Mouse (Mus musculus) MEL (cell line): ENCODE results near the gene Eif2b5. TPM values are rescaled to one million over a fixed set of nuclear protein-coding genes. Genes with fewer than 3 reads are reported as not detected.
A peak's percentile ranks its signal among the peaks of the same experiment; 100 is the strongest.

ENCODE experiments used
- DNase-seq: peaks from one replicate; pipeline ENCODE4 v3.0.0; 2011; ENCODE audit warnings: low read depth, low spot score
- H3K27ac ChIP-seq: 2 replicates; pipeline ENCODE4 v1.5.1; 2012; ENCODE audit warnings: low read depth, mild to moderate bottlenecking, control low read depth, low read length, moderate library complexity; ENCODE audit not compliant: control insufficient read depth
- H3K27me3 ChIP-seq, 2 experiments: fragments of 150-350 bp in 1 of 2; sonication (generic) in 1 of 2; 2 replicates each; pipeline ENCODE4 v1.6.1; 2012; ENCODE audit warnings: low read length in 2 of 2, mild to moderate bottlenecking in 2 of 2, improper control_type of control experiment in 1 of 2, moderate library complexity in 1 of 2; ENCODE audit not compliant: insufficient read depth in 2 of 2, control insufficient read depth in 1 of 2
- H3K36me3 ChIP-seq, 2 experiments: 2 replicates each; pipeline ENCODE4 v1.6.1; 2012 to 2014; ENCODE audit warnings: low read length in 2 of 2, improper control_type of control experiment in 1 of 2, inconsistent platforms in 1 of 2, mild to moderate bottlenecking in 1 of 2; ENCODE audit not compliant: insufficient read depth in 2 of 2, control insufficient read depth in 1 of 2
- H3K4me1 ChIP-seq, 2 experiments: fragments of 150-350 bp in 1 of 2; sonication (generic) in 1 of 2; 2 replicates each; pipeline ENCODE4 v1.6.1; 2012; ENCODE audit warnings: low read length in 2 of 2, improper control_type of control experiment in 1 of 2, mild to moderate bottlenecking in 1 of 2; ENCODE audit not compliant: insufficient read depth in 2 of 2, control insufficient read depth in 1 of 2
- H3K4me3 ChIP-seq, 2 experiments: fragments of 150-350 bp in 1 of 2; sonication (generic) in 1 of 2; 2 replicates each; pipeline ENCODE4 v1.5.1; 2012; ENCODE audit warnings: low read depth in 2 of 2, low read length in 2 of 2, mild to moderate bottlenecking in 2 of 2, moderate library complexity in 2 of 2, control low read depth in 1 of 2, improper control_type of control experiment in 1 of 2; ENCODE audit not compliant: control insufficient read depth in 1 of 2, insufficient read depth in 1 of 2
- H3K79me2 ChIP-seq: 2 replicates; pipeline ENCODE4 v1.6.1; 2012; ENCODE audit warnings: mild to moderate bottlenecking, low read length, moderate library complexity; ENCODE audit not compliant: control insufficient read depth, poor library complexity, insufficient read depth
- H3K9ac ChIP-seq: 2 replicates; pipeline ENCODE4 v1.6.1; 2012; ENCODE audit warnings: low read depth, mild to moderate bottlenecking, control low read depth, low read length, moderate library complexity; ENCODE audit not compliant: control insufficient read depth, poor library complexity, severe bottlenecking
- H3K9me3 ChIP-seq: fragments of 150-350 bp; sonication (generic); replicated peaks from 2 replicates; pipeline ENCODE4 v1.6.1; 2012; ENCODE audit warnings: mild to moderate bottlenecking, low read length, improper control_type of control experiment, moderate library complexity; ENCODE audit not compliant: insufficient read depth
- E2F4 ChIP-seq: IDR thresholded peaks from 2 replicates; pipeline ENCODE4 v1.6.1; 2011; ENCODE audit warnings: low read depth, low read length, improper control_type of control experiment, borderline replicate concordance
- ETS1 ChIP-seq: IDR thresholded peaks from 2 replicates; pipeline ENCODE4 v1.6.1; 2012; ENCODE audit warnings: low read depth, mild to moderate bottlenecking, inconsistent platforms, low read length, improper control_type of control experiment, moderate library complexity
- JUND ChIP-seq: IDR thresholded peaks from 2 replicates; pipeline ENCODE4 v1.6.1; 2011; ENCODE audit warnings: low read depth, mild to moderate bottlenecking, improper control_type of control experiment, low read length
- KAT2A ChIP-seq: conservative IDR thresholded peaks from 2 replicates; pipeline ENCODE4 v1.6.1; 2012; ENCODE audit warnings: low read depth, low read length, improper control_type of control experiment, inconsistent platforms
- RCOR1 ChIP-seq: IDR thresholded peaks from 2 replicates; pipeline ENCODE4 v1.6.1; 2012; ENCODE audit warnings: low read depth, mild to moderate bottlenecking, inconsistent platforms, low read length, improper control_type of control experiment
- SMC3 ChIP-seq: IDR thresholded peaks from 2 replicates; pipeline ENCODE4 v1.6.1; 2011; ENCODE audit warnings: low read depth, low read length, improper control_type of control experiment
- TBP ChIP-seq: IDR thresholded peaks from 2 replicates; pipeline ENCODE4 v1.8.0; 2011; ENCODE audit warnings: low read depth, low read length, improper control_type of control experiment
- TCF12 ChIP-seq: IDR thresholded peaks from 2 replicates; pipeline ENCODE4 v1.6.1; 2014; ENCODE audit warnings: low read depth, mild to moderate bottlenecking, inconsistent platforms, low read length, improper control_type of control experiment, moderate library complexity
- ZMIZ1 ChIP-seq: IDR thresholded peaks from 2 replicates; pipeline ENCODE4 v1.6.1; 2012; ENCODE audit warnings: low read depth, mild to moderate bottlenecking, inconsistent platforms, low read length, improper control_type of control experiment, moderate library complexity
- ZNF384 ChIP-seq: IDR thresholded peaks from 2 replicates; pipeline ENCODE4 v1.6.1; 2012; ENCODE audit warnings: low read depth, mild to moderate bottlenecking, inconsistent platforms, low read length, improper control_type of control experiment
- polyA plus RNA-seq, 2 experiments: library from polyadenylated mRNA; stranded (reverse) in 1 of 2; unstranded in 1 of 2; fragments of >175 nt in 1 of 2; fragments of >200 nt in 1 of 2; gene quantifications; 2 replicates each; pipeline versions ENCODE4 v1.2.1 to v1.2.4; 2012; ENCODE audit warnings: low replicate concordance in 2 of 2, low read depth in 1 of 2; ENCODE audit not compliant: insufficient read length in 2 of 2, insufficient read depth in 1 of 2, missing spikeins in 1 of 2
- total RNA-seq: library from RNA; depleted of rRNA; stranded (reverse); fragments of 300-350 nt; gene quantifications from 2 replicates; pipeline ENCODE4 v1.2.3, GENCODE M21; 2012

The Eif2b5 gene
- total and polyA plus RNA-seq, 3 experiments, result 91.1 to 131 (median 115) TPM

DNA sequence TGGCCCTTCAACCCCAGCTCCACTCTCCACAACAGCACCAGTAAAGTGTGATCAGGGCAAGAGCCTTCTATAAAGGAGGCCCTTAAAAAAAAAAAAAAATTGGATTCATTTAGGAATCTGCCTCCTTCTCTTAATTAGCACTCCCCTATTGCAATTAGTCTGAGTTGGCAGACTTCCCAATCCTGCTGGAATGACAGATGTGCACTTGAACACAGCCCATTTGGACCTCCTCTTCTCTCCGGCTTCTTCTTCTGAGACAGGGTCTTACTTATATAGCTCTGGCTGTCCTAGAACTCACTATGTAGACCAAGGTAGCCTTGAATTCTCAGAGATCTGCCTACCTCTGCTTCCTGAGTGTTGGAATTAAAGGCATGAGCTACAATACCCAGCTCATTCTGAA lies 30.8 kb downstream of the Eif2b5 start:
- no peak for DNase-seq
- no peak for TF ChIP-seq ZMIZ1
- TF ChIP-seq ZNF384, result 0 out of 2 replicates have a peak, but pooled peaks have one; percentile 6
- TF ChIP-seq JUND, result no peak
- H3K4me1 ChIP-seq, result peaks cover 13 to 18% of the 10 kb centered on the region in 2 experiments
- H3K27me3 ChIP-seq, result no peaks in the 10 kb centered on the region
- peak overlapping the region; percentile 77 for H3K27ac ChIP-seq
- peaks cover 2 to 20% of the 10 kb centered on the region in 2 experiments; a peak in 3 of 4 replicates for H3K36me3 ChIP-seq
- peak overlapping the region; percentile 36; the same call in 1 of the 2 replicates for H3K9ac ChIP-seq
- H3K9me3 ChIP-seq, result no peaks in the 10 kb centered on the region
- H3K4me3 ChIP-seq, result peak overlapping the region in 1 of 2 experiments; percentile 0; a peak in 1 of 4 replicates
- no peaks in the 10 kb centered on the region for H3K79me2 ChIP-seq

- H3K9me3 ChIP-seq, result no peaks in the 10 kb centered on the region
- H3K27me3 ChIP-seq, result no peaks in the 10 kb centered on the region
- H3K4me3 ChIP-seq, result no peak overlapping the region
- H3K9ac ChIP-seq, result no peak overlapping the region
- TF ChIP-seq RCOR1 (no peak), E2F4 (no peak), TCF12 (no peak), KAT2A (no peak)
- no peak for DNase-seq
- peaks cover 0 to 22% of the 10 kb centered on the region in 2 experiments; a peak in 2 of 4 replicates for H3K36me3 ChIP-seq
- H3K27ac ChIP-seq, result no peak overlapping the region
- H3K4me1 ChIP-seq, result peaks cover 13 to 18% of the 10 kb centered on the region in 2 experiments
- H3K79me2 ChIP-seq, result peaks cover 6% of the 10 kb centered on the region
Observed at GRCm38 (mm10) chr16:20530941-20531340, 32.3 kb downstream of the Eif2b5 start.

GRCm38 (mm10) chr16:20534617-20535295 lies 36.1 kb downstream of the Eif2b5 start:
- H3K4me3 ChIP-seq, result peak overlapping the region in 1 of 2 experiments; percentile 35; a peak in 2 of 4 replicates

More at GRCm38 (mm10) chr16:20534617-20535295, 36.1 kb downstream of the Eif2b5 start:
- peaks cover 0 to 33% of the 10 kb centered on the region in 2 experiments; a peak in 2 of 4 replicates for H3K36me3 ChIP-seq
- H3K27me3 ChIP-seq, result no peaks in the 10 kb centered on the region
- H3K27ac ChIP-seq, result no peak overlapping the region
- TF ChIP-seq SMC3, result no peak
- peak; percentile 60; the same call in 1 of the 2 replicates for TF ChIP-seq TBP
- TF ChIP-seq ZNF384, result peak; percentile 58; the same call in 1 of the 2 replicates
- TF ChIP-seq ETS1, result no peak
- no peak for DNase-seq
- no peaks in the 10 kb centered on the region for H3K9me3 ChIP-seq
- peak overlapping the region; percentile 35; the same call in 1 of the 2 replicates for H3K9ac ChIP-seq
- H3K79me2 ChIP-seq, result peaks cover 24% of the 10 kb centered on the region
- H3K4me1 ChIP-seq, result peaks cover 9 to 35% of the 10 kb centered on the region in 2 experiments
